ENCODE assay signal across 25 mouse cellular contexts in the genomic region with DNA sequence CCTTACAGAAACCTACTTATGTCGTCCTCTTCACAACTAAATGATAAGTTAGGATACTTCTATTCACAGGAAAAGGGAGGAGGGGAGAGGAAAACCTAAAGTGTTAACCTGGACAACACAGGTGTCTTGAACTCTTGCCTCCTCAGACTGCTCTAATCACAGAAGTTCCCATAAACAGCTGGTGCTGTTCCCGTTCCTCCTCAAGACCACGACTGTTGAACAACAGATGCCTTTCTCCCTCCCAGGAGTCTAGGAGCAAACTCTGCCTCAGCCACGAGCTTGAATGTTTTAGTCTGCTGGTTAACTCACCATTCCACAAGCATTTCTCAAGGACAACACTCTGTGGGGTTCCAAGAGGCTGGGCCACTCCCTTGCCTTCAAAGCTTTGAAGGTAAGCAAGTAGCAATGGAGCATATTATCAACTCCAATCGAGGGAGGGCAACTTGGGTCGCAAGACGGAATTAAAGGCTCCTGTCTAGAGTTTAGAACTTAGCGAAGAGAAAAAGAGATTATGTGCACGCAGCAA.
DNase-seq lines count a peak whose midpoint lies in the region; ATAC-seq and TF ChIP-seq lines count a peak whose summit lies in the region.
"Had no signal": no experiment of that assay in that cellular context is flagged by ENCODE, and none has a peak within 500 bp of the region (broad histone marks: within the 10 kb centered on the region; RNA-seq: fewer than 3 reads in every experiment).

No protein-coding gene starts in this region.

- no peaks in the 10 kb centered on the region for H3K9me3 ChIP-seq in heart, embryonic 11.5 days (replicated peaks; ENCODE audit: control insufficient read depth, low read length)
- no peaks in the 10 kb centered on the region for H3K9me3 ChIP-seq in ES-E14 (ENCODE audit: control insufficient read depth, insufficient read depth, low read depth, low read length)
- H3K9me3 ChIP-seq: embryonic facial prominence, embryonic 10.5 days; embryonic facial prominence, embryonic 13.5 days; forebrain, embryonic 12.5 days; forebrain, embryonic 15.5 days; heart, embryonic 13.5 days had no signal

- no peak for TF ChIP-seq CTCF in cerebellum, adult 2 months (IDR thresholded peaks at IDR 0.05; ENCODE audit: borderline replicate concordance, insufficient read depth, low read depth, low read length)

- WGBS in cerebellum, adult 2 months: 81% methylated on average over 9 of the region's 9 CpGs
- 61% methylated on average over 9 of the region's 9 CpGs for WGBS in heart, embryonic 11.5 days (ENCODE audit: insufficient replicate concordance)

- H3K27ac ChIP-seq in cerebellum, adult 2 months (ENCODE audit: insufficient read depth, low read length): peak overlapping the region; percentile 87
- no peak overlapping the region for H3K27ac ChIP-seq in heart, embryonic 11.5 days (ENCODE audit: low read depth, low read length)
- H3K27ac ChIP-seq in ES-E14 (ENCODE audit: insufficient read depth, low read depth, low read length, poor library complexity, severe bottlenecking): no peak overlapping the region
- H3K27ac ChIP-seq: embryonic facial prominence, embryonic 10.5 days; embryonic facial prominence, embryonic 13.5 days; forebrain, embryonic 12.5 days; forebrain, embryonic 15.5 days; heart, embryonic 13.5 days; hindbrain, embryonic 14.5 days; hindbrain, postnatal 0 days had no signal

- TF ChIP-seq POLR2A in cerebellum, adult 2 months (IDR thresholded peaks at IDR 0.05; ENCODE audit: borderline replicate concordance, insufficient read depth, low read length): no peak

- no peak overlapping the region for H3K9ac ChIP-seq in heart, embryonic 11.5 days (ENCODE audit: low read depth, low read length)
- no peak overlapping the region for H3K9ac ChIP-seq in ES-E14 (ENCODE audit: insufficient read depth, low read depth, low read length, poor library complexity, severe bottlenecking)
- H3K9ac ChIP-seq: embryonic facial prominence, embryonic 13.5 days; forebrain, embryonic 12.5 days; forebrain, embryonic 15.5 days; heart, embryonic 13.5 days; hindbrain, embryonic 14.5 days had no signal

- in situ Hi-C loops in ES-E14 (cut with MboI; ENCODE audit: low sequenced_read_pairs in 2 of 2, unreplicated experiment in 2 of 2): no loop called here

- H3K4me1 ChIP-seq in cerebellum, adult 2 months (ENCODE audit: control insufficient read depth, insufficient read depth, low read length): peaks cover 10% of the 10 kb centered on the region
- H3K4me1 ChIP-seq in heart, embryonic 11.5 days (ENCODE audit: control insufficient read depth, insufficient read depth, low read length): no peaks in the 10 kb centered on the region
- H3K4me1 ChIP-seq in ES-E14 (ENCODE audit: control insufficient read depth in 2 of 2, insufficient read depth in 2 of 2, low read length in 2 of 2, poor library complexity in 1 of 2): peaks cover 0 to 3% of the 10 kb centered on the region in 2 experiments; a peak in 1 of 4 replicates
- H3K4me1 ChIP-seq: embryonic facial prominence, embryonic 10.5 days; embryonic facial prominence, embryonic 13.5 days; forebrain, embryonic 12.5 days; forebrain, embryonic 15.5 days had no signal

- H3K27me3 ChIP-seq in cerebellum, adult 2 months (ENCODE audit: control insufficient read depth, insufficient read depth, low read length): no peaks in the 10 kb centered on the region
- peaks cover 4% of the 10 kb centered on the region; the same call in 1 of the 2 replicates for H3K27me3 ChIP-seq in heart, embryonic 11.5 days (ENCODE audit: control insufficient read depth, insufficient read depth, low read length)
- H3K27me3 ChIP-seq: embryonic facial prominence, embryonic 13.5 days; forebrain, embryonic 12.5 days; forebrain, embryonic 15.5 days had no signal

- no peak overlapping the region for H3K4me3 ChIP-seq in cerebellum, adult 2 months (replicated peaks; ENCODE audit: insufficient read depth, low read depth, low read length)
- no peak overlapping the region for H3K4me3 ChIP-seq in heart, embryonic 11.5 days (ENCODE audit: low read depth, low read length)
- H3K4me3 ChIP-seq in ES-E14 (ENCODE audit: insufficient read depth in 1 of 2, low read depth in 1 of 2, low read length in 2 of 2, poor library complexity in 1 of 2, severe bottlenecking in 1 of 2): no peak overlapping the region
- H3K4me3 ChIP-seq: embryonic facial prominence, embryonic 10.5 days; embryonic facial prominence, embryonic 13.5 days; erythroblast, embryonic 14.5 days; forebrain, embryonic 12.5 days; forebrain, embryonic 15.5 days; heart, embryonic 13.5 days had no signal

- DNase-seq in cerebellum, adult 2 months: no peak
- DNase-seq in cerebellum, adult 8-10 months: no peak
- DNase-seq in heart, adult 11 months: peak; percentile 37
- DNase-seq in ES-E14 (ENCODE audit: low read depth, low spot score): peak; percentile 63
- DNase-seq in ZHBTc4 (ENCODE audit: low read depth, low spot score): peak; percentile 92
- no peak for DNase-seq in thymus, postnatal 36 days
- no peak for DNase-seq in spleen, postnatal 14 days (ENCODE audit: low spot score in 2 of 2)
- DNase-seq: adrenal gland, adult 8-10 months; adrenal gland, postnatal 25 days; B cell, adult 2 months; embryo, embryonic 11 days; gastrocnemius, postnatal 14 days; kidney, adult 18-20 months had no signal

- H3K4me2 ChIP-seq in heart, embryonic 11.5 days: no peak overlapping the region
- H3K4me2 ChIP-seq: embryonic facial prominence, embryonic 13.5 days; forebrain, embryonic 12.5 days; forebrain, embryonic 15.5 days; heart, embryonic 13.5 days; hindbrain, embryonic 14.5 days had no signal

- ATAC-seq in heart, embryonic 11.5 days (replicated peaks; ENCODE audit: insufficient number of reproducible peaks, low FRiP score, low TSS enrichment): no peak
- ATAC-seq: activated CD4-positive, CD25-positive, alpha-beta regulatory T cell, adult 4 months; forebrain, embryonic 15.5 days; inflammation-experienced regulatory T-cells, adult 6 months; intestine, embryonic 16.5 days had no signal

- H3K36me3 ChIP-seq in heart, embryonic 11.5 days (ENCODE audit: control insufficient read depth, insufficient read depth, low read length): no peaks in the 10 kb centered on the region
- no peaks in the 10 kb centered on the region for H3K36me3 ChIP-seq in ES-E14 (ENCODE audit: control insufficient read depth, insufficient read depth, low read length, poor library complexity, severe bottlenecking)
- H3K36me3 ChIP-seq: embryonic facial prominence, embryonic 10.5 days; embryonic facial prominence, embryonic 13.5 days; forebrain, embryonic 12.5 days; forebrain, embryonic 15.5 days; heart, embryonic 13.5 days had no signal

TF ChIP-seq in ES-E14, 5 proteins besides CTCF, POLR2A, EP300 and RAD21:
- TF ChIP-seq HCFC1 (IDR thresholded peaks at IDR 0.05; ENCODE audit: borderline replicate concordance, insufficient read depth, low read length) (no peak), CHD2 (IDR thresholded peaks at IDR 0.05; ENCODE audit: low read depth, low read length) (no peak), MAFK (IDR thresholded peaks at IDR 0.05; ENCODE audit: insufficient read depth, low read depth, low read length) (no peak), ZC3H11A (IDR thresholded peaks at IDR 0.05; ENCODE audit: borderline replicate concordance, low read depth, low read length) (no peak)
TF ChIP-seq in ES-E14: peak in this region for 0.

Comparison
In these comparisons a context has a peak if more than half of its experiments do, and no peak if none do; other contexts are left out.
1. DNase-seq: peak in heart, adult 11 months (single experiment), ES-E14 (single experiment) and ZHBTc4 (single experiment); none in cerebellum, adult 2 months (0 of 2), cerebellum, adult 8-10 months (single experiment), thymus, postnatal 36 days (0 of 2) and spleen, postnatal 14 days (0 of 2).